Comparison of ENCODE assay signal across 19 mouse cellular contexts in the genomic region with DNA sequence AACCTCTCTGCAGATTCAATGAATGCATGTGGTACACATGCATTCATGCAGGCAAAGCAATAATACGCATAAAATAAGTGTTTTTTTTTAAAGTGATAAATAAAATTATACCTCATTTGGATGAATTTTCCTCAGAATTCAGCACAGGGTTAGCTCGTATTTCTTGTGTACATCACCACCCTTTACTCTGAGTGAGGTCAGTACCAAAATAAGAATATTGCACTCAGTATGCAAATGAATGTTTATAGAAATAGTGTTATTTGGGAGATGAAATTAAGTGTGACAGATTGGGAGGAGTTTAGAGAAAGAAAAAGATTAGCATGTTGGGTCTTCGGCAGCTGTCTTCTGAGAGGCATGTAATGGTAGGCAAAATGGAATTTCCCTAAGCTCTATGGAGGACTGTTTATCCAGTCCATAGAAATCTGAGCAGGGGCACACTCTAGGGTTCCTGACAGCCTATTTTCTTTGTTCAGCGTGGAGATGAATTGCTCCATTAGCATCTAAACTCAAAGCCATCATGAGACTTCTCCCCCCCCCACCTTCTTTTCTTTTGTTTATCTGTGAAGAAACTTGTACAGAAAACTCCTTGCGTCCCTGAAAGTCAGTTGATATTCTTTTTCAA. TPM values are rescaled to one million over a fixed set of nuclear protein-coding genes. Genes with fewer than 3 reads are reported as not detected.
DNase-seq lines count a peak whose midpoint lies in the region; ATAC-seq lines count a peak whose summit lies in the region.
"Had no signal": no experiment of that assay in that cellular context is flagged by ENCODE, and none has a peak within 500 bp of the region (broad histone marks: within the 10 kb centered on the region; RNA-seq: fewer than 3 reads in every experiment).

No protein-coding gene starts in this region.

- H3K4me2 ChIP-seq in kidney, embryonic 14.5 days (replicated peaks; ENCODE audit: low read depth, low read length): no peak overlapping the region
- H3K4me2 ChIP-seq in intestine, embryonic 16.5 days (ENCODE audit: low read depth, low read length): no peak overlapping the region
- H3K4me2 ChIP-seq: embryonic facial prominence, embryonic 13.5 days; heart, embryonic 11.5 days; lung, embryonic 14.5 days had no signal

- ATAC-seq in kidney, embryonic 14.5 days (ENCODE audit: low FRiP score, low TSS enrichment): 0 out of 2 replicates have a peak, but pooled peaks have one; percentile 43
- ATAC-seq in intestine, embryonic 16.5 days: no peak

- 61% methylated on average over 5 of the region's 5 CpGs for WGBS in kidney, embryonic 14.5 days
- 66% methylated on average over 5 of the region's 5 CpGs for WGBS in intestine, embryonic 16.5 days

- H3K36me3 ChIP-seq in kidney, embryonic 14.5 days (ENCODE audit: control insufficient read depth, insufficient read depth, low read length): no peaks in the 10 kb centered on the region
- H3K36me3 ChIP-seq in intestine, embryonic 16.5 days (ENCODE audit: control insufficient read depth, insufficient read depth, low read length): no peaks in the 10 kb centered on the region
- H3K36me3 ChIP-seq: embryonic facial prominence, embryonic 13.5 days had no signal

- no peaks in the 10 kb centered on the region for H3K9me3 ChIP-seq in kidney, embryonic 14.5 days (ENCODE audit: control insufficient read depth, low read length)
- no peaks in the 10 kb centered on the region for H3K9me3 ChIP-seq in intestine, embryonic 16.5 days (ENCODE audit: control insufficient read depth, low read length)
- H3K9me3 ChIP-seq: embryonic facial prominence, embryonic 13.5 days had no signal

- H3K4me3 ChIP-seq in kidney, embryonic 14.5 days (ENCODE audit: low read length): no peak overlapping the region
- H3K4me3 ChIP-seq in intestine, embryonic 16.5 days (ENCODE audit: low read length): no peak overlapping the region
- H3K4me3 ChIP-seq: embryonic facial prominence, embryonic 13.5 days had no signal

- DNase-seq in kidney, adult 11 months: no peak
- peak; percentile 76 for DNase-seq in R1 (ENCODE audit: low read depth, low spot score)
- DNase-seq in embryo, embryonic 11 days: peak; percentile 60
- DNase-seq in mesoderm, embryonic 11.5 days (ENCODE audit: low read depth, low spot score): peak; percentile 62
- no peak for DNase-seq in adrenal gland, adult 8-10 months
- DNase-seq in right cerebral cortex, adult 2 months (ENCODE audit: low spot score in 2 of 2): no peak
- DNase-seq: adrenal gland, postnatal 25 days; cerebellum, adult 9-11 months; gastrocnemius, postnatal 36 days; kidney, adult 18-20 months; kidney, postnatal 36 days; lung, embryonic 14.5 days had no signal

- no peaks in the 10 kb centered on the region for H3K27me3 ChIP-seq in kidney, embryonic 14.5 days (ENCODE audit: control insufficient read depth, insufficient read depth, low read length)
- H3K27me3 ChIP-seq in intestine, embryonic 16.5 days (replicated peaks; ENCODE audit: control insufficient read depth, insufficient read depth, low read length): no peaks in the 10 kb centered on the region
- H3K27me3 ChIP-seq: embryonic facial prominence, embryonic 13.5 days had no signal

- no peak overlapping the region for H3K9ac ChIP-seq in kidney, embryonic 14.5 days (ENCODE audit: low read depth, low read length)
- H3K9ac ChIP-seq in intestine, embryonic 16.5 days (ENCODE audit: low read depth, low read length): no peak overlapping the region
- H3K9ac ChIP-seq: embryonic facial prominence, embryonic 13.5 days; lung, embryonic 14.5 days had no signal

- H3K27ac ChIP-seq in kidney, embryonic 14.5 days (ENCODE audit: low read depth, low read length): no peak overlapping the region
- no peak overlapping the region for H3K27ac ChIP-seq in intestine, embryonic 16.5 days (ENCODE audit: low read length)
- H3K27ac ChIP-seq: embryonic facial prominence, embryonic 13.5 days had no signal

- H3K4me1 ChIP-seq in kidney, embryonic 14.5 days (ENCODE audit: control insufficient read depth, insufficient read depth, low read length): no peaks in the 10 kb centered on the region
- no peaks in the 10 kb centered on the region for H3K4me1 ChIP-seq in intestine, embryonic 16.5 days (ENCODE audit: control insufficient read depth, insufficient read depth, low read length)

RNA-seq across cellular contexts. Expression of a gene that starts 31.2 kb away (rescaled TPM):
- polyA plus RNA-seq in kidney, embryonic 14.5 days (2014; fragmentation: Nextera tagmentation; extraction: Ambion mirVana): 3.9 and 5.2 TPM in 2 replicates
- 0.26 and 0.64 TPM in 2 replicates for polyA plus RNA-seq in intestine, embryonic 16.5 days (2015; fragmentation: Nextera tagmentation; extraction: Ambion mirVana)
- 1 to 10 TPM; 2.4 to 2.8 (median 2.5) TPM for total RNA-seq in adrenal gland, adult 8-10 months (2022)
- total RNA-seq: liver, adult 2 months; megakaryocyte progenitor cell, adult 5-6 weeks; MEL had no signal
- polyA plus RNA-seq: liver, adult 2 months had no signal

Comparison
In these comparisons a context has a peak if more than half of its experiments do, and no peak if none do; other contexts are left out.
1. DNase-seq: peak in R1 (single experiment), embryo, embryonic 11 days (single experiment) and mesoderm, embryonic 11.5 days (single experiment); none in kidney, adult 11 months (single experiment), adrenal gland, adult 8-10 months (single experiment) and right cerebral cortex, adult 2 months (0 of 2).